Mouse (Mus musculus) ovary, postnatal 10 days (tissue): ENCODE results near the gene Mettl7a1.
"Not testable (repeated sequence)": the region's sequence is repeated elsewhere in the genome, so short reads cannot be mapped to it uniquely, and the experiment has no call there.

Source experiments
- DNase-seq: peaks from one replicate; pipeline ENCODE4 v3.0.0; 2022; ENCODE audit warnings: low spot score

Gene Mettl7a1

GRCm38 (mm10) chr15:100304019-100304991, at the start of gene Mettl7a1:
TSS of gene Mettl7a1 (plus strand) at chr15:100304140.
- peak; percentile 64 for DNase-seq

DNA sequence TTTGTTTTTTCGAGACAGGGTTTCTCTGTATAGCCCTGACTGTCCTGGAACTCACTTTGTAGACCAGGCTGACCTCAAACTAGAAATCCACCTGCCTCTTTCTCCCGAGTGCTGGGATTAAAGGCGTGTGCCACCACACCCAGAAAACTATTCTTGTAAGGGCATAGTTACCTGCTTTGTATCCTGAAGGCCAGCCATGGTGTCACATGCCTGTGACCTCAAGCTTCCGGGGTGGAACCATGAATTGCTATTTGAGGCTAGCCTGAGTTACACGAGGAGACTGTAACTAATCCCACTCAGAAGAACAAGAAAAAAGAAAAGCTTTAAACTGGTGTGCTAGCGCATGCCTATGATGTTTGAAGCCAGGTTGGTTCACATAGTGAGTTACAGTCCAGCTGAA, 47.6 kb upstream of the Mettl7a1 start:
- DNase-seq: no peak

- no peak for DNase-seq
Observed at GRCm38 (mm10) chr15:100257305-100257704, 46.6 kb upstream of the Mettl7a1 start.

DNA sequence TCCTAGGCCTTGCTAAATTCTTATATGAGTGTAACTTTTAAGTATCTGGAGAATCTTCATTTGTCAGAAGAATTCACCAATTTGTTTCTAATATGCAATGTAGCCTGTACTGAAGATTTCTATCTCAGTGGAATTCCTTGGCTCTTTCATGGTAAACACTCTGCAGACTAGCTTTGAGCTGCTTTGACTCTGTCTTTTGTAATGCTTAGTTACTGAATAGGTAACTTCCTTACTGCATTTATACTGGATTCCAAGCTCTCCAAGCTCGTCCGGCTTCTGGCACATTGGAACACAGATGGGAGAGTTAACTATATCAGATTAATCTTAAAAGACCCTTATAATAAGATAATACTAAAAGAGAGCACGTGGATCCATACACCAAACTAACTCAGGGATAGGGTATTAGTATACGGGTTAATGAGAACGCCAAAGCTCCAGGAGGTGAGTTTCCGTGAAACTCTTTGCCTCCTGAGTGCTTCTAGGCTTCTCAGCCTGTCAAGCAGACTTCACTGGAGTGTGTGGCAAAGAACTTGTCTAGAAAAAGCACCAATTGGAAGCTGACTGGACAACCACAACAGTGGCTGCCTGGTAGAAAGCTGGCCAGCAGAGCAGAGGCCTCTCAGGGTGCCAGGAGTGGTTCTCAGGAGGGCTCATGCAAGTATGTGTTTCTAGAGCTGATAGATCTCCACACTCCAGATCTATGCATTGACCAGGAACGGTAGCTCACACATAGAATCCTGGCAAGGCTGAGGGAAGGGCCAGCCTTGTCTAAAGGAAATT, 45.1 kb upstream of the Mettl7a1 start:
- DNase-seq: no peak

DNA sequence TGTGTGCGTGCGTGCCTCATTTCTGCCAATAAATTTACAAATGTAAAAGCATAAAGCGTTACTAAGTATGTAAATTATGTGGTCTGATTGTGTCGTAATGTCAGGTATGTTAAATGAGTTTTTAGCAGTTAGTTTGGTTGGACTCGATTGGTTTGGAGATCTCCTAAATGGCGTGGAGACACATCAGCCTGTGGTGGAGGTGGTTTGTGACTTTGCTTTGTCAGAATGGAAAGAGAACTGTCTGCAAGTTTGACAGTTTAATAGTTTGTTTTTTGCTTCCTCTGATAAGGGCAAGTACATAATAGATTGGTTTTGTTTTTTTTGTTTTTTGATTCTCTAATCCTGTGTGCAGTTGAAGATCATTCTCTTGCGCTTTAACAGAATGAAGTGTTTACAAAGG, 43.6 kb upstream of the Mettl7a1 start:
- DNase-seq: not testable (repeated sequence)

GRCm38 (mm10) chr15:100263246-100263905, 40.6 kb upstream of the Mettl7a1 start:
- DNase-seq: no peak

GRCm38 (mm10) chr15:100265586-100266325, 38.2 kb upstream of the Mettl7a1 start:
- DNase-seq: no peak

GRCm38 (mm10) chr15:100268916-100269315, 35.0 kb upstream of the Mettl7a1 start:
- DNase-seq: no peak

DNA sequence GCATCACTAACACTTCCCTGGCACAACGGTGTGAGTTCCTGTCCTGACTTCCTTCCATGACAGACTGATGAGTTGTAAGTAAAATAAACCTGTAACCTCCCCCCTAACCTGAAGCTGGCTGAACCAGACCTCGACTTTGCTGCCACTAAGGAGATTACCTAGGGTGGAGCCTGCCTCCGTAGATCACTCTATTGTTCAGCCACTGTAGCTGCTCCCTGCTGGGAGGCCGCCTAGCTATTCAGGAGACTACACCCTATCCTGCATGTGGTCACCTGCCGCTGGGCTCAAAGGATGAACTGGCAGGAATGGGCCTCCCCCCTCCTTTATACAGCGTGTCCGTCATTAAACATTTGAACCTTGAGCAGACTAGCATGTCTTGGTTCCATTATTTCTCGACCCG, 34.2 kb upstream of the Mettl7a1 start:
- no peak for DNase-seq

DNA sequence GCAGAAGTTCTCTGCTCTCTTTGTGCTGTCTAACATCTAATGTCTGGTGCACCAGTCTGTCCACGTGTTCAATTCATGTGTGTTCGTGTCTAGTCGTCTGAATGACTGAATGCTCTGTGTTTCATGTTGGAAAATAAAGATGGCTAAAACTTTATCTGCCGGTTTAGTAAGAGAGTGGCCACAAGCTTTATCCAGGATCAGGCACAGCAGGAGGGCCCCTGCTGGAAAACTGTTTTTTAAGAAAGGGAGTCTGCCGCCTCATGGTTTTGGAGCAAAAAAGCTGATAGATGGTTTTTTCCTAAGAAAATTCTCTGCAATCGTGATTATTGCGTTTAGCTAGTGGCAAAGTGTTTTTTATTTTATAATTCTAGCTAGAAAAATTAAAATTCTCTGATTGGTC, 33.3 kb upstream of the Mettl7a1 start:
- DNase-seq: not testable (repeated sequence)

DNA sequence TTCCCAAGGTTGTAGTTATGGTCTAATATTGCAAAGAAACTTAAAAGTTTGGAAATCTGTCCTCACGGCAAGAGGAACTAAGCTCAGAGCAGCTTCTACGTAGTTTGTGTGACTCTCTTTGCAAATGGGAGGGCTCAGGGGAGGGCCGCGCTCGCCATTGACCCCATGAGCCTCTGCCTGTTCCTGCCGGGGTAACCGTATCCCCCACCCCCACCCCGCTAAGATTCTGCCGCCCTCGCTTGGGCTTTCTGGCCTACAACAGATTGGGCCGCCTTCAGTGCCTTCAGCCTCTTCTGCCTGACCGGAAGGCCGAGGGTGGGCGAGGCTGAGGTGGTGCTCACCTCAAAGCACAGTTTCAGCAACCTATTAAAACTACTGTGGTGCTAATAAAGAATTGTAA, 32.5 kb upstream of the Mettl7a1 start:
- no peak for DNase-seq

- DNase-seq: not testable (repeated sequence)
Observed at GRCm38 (mm10) chr15:100273791-100274308, 30.1 kb upstream of the Mettl7a1 start.

DNA sequence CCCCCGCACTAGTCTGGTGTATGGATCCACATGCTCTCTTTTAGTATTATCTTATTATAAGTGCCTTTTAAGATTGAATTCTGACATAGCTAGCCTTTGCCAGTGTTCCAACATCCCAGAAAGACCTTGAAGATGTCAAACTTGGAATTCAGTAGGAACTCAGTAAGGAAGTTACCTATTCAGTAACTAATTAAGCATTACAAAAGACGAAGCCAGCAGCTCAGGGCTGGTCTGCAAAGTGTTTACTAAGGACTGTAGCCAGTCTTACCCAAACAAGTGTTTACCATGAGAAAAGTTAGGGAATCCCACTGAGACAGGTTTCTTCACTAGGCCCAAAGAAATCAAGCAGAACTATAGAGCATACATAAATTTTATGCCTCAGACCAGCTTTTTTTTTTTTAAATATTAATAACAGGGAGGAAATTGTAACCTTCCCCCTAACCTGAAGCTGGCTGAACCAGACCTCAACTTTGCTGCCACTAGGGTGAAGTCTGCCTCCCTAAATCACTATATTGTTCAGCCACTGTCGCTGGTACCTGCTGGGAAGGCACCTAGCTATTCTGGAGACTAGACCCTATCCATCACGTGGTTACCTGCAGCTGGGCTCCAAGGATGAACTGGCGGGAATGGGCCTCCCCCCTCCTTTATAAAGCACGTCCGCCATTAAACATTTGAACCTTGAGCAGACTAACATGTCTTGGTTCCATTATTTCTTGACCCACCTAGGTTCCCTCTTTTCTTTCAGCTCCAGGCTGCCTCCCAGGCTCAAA, 29.0 kb upstream of the Mettl7a1 start:
- no peak for DNase-seq

DNA sequence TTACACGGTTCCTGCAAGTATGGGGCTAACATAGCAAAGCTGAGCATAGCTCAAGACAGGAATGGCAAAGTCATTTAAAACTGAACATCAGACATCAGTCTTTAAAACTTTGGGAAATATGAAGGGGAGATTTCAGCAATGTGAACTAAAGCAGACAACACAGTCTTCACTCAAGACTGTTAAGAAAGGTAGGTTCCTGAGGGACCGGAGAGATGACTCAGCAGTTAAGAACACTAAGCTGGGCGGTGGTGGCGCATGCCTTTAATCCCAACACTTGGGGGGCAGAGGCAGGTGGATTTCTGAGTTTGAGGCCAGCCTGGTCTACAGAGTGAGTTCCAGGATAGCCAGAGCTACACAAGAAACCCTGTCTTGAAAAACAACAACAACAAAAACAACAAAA, 27.5 kb upstream of the Mettl7a1 start:
- no peak for DNase-seq

GRCm38 (mm10) chr15:100277586-100277985, 26.4 kb upstream of the Mettl7a1 start:
- no peak for DNase-seq

- DNase-seq: no peak
Observed at GRCm38 (mm10) chr15:100280626-100281025, 23.3 kb upstream of the Mettl7a1 start, which contains the start of gene Tmprss12. TSS of gene Tmprss12 (plus strand) at chr15:100280837.

DNA sequence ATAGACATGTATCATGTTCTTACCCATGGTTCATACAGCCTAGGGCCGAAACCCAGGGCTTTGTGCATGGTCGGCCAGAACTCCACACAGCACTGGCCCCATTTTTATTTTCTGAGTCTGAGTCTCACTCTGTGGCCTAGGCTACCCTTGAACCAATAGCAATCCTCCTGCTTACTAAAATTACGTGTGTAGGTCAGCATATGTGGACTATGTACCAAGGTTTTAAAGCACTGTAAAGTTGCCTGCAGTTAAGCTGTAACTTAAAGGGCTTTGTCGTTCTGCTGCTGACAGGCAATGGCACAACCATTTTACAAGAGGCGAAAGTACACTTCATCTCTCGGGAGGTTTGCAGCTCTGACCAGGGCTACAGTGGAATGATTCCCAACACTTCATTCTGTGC, 15.0 kb upstream of the Mettl7a1 start:
- DNase-seq: no peak

GRCm38 (mm10) chr15:100290858-100291257, 13.1 kb upstream of the Mettl7a1 start:
- no peak for DNase-seq

- no peak for DNase-seq
Observed at GRCm38 (mm10) chr15:100292326-100292725, 11.6 kb upstream of the Mettl7a1 start.

GRCm38 (mm10) chr15:100297856-100298255, 6.1 kb upstream of the Mettl7a1 start:
- DNase-seq: no peak

- no peak for DNase-seq
Observed at GRCm38 (mm10) chr15:100300499-100300898, 3.4 kb upstream of the Mettl7a1 start.
